Mouse (Mus musculus): Measurements from ENCODE around the gene Hikeshi. TPM values are rescaled to one million over a fixed set of nuclear protein-coding genes. Genes with fewer than 3 reads are reported as not detected.
A peak's percentile ranks its signal among the peaks of the same experiment; 100 is the strongest.

Gene Hikeshi
- total RNA-seq (2015) (52.8 and 57.4 TPM in 2 replicates), total RNA-seq (2017) (62.7 and 90.2 TPM in 2 replicates)

GRCm38 (mm10) chr7:89940571-89941463 lies at the start of gene Hikeshi:
Hikeshi (minus strand) TSS chr7:89941204.
- peak; percentile 100 for ATAC-seq (ENCODE audit: poor library complexity, severe bottlenecking)

DNA sequence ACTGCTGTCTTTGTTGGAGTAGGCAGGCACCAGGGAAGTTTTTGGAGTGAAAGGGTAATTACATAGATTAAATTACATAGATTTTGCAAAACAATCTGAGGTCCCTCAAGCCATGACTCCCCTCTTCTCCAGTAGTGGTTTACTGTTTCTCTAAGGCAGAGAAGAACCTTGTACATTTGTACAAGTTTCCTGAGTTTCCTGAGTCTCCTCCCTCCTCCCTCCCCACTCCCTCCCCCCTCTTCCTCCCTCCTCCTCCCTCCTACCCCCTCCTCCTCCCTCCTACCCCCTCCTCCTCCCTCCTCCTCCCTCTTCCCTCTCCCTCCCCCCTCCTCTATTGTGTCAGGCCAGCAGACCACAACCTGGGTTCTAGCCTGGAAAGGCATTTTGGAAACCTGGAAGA lies 43.4 kb upstream of the Hikeshi start:
- no peak for ATAC-seq (ENCODE audit: poor library complexity, severe bottlenecking)

DNA sequence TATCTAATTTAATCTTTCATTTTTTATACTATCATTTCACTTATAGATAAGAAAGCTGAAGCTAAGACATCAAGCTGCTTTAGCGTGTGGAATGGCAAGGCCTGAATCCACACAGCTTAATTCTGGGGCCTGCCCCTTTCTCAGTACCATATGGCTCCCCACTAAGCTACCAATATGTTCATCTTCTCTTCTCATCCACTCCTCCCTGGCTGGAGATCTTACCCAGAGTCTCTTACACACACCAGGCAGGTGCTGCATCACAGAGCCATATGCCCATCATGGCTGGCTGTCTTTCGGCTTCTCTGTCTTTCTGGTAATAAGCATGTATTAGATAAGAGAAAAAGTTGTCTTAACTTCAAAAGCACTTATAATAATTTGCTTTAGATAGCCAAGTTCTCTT lies 42.4 kb upstream of the Hikeshi start:
- no peak for ATAC-seq (ENCODE audit: poor library complexity, severe bottlenecking)

DNA sequence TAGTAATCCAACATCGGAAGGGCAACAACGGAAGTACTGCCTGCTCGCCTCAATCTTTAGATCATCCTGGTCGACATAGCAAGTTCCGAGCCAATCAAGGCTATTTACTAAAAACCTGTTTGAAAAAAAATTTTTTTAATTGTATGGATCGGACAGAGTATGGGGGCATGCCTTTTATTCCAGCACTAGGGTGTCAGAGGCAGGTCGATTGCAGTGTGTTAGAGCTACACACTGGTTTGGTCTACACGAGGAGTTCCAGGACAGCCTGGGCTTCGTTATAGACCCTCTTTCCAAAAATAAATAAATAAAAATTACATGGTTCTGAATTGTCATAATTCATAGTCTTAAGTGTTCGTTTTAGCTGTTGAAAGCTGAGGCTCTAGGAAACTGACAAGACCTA lies 40.6 kb upstream of the Hikeshi start:
- no peak for ATAC-seq (ENCODE audit: poor library complexity, severe bottlenecking)

DNA sequence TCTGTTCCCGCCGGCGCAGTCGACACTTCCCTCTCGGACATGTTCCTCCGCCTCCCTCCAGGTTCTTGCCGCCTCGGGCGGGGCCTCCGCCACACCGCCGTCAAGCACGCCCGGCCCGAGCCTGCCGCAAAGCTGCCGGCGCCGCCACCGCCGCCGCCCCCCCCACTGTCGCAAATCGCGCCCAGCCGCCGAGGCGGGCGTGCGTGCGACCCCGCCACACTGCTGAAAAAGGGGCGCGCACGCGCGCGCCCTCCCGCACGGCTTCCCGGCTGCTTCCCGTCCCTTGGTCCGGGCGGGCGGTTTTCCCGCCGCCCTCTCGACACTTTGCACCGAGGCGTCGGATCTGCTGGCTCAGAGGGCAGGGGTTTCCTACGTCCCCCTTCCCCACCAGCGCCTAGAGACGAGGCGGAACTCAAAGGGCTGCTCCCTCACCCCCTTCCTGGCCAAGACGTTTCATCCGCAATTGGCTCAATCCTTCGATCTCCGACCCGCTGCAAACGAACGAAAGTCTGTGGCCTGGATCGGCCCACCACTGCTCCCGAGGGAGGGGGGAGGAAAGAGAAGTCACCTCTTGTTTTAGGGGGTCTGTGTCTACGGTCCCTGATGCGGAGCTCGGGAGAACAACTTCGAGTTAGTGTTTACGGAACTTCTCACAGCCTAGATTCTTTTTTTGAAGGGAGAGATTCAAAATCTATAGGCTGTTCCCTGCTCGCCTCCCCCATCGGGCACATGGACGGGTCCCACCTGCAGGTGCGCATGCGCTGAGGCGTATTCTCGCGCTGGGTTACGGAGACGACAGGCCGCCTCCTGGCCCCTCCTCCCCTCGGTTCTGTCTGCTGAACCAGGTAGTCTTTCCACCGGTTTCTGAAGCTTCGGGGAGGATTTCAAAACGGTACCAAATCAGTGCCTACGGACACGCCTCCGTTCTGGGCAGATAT lies 39.8 kb upstream of the Hikeshi start, which contains the start of gene Eed:
TSS of gene Eed (minus strand) at position 499 of the 938 bp plus-strand sequence.
- peak; percentile 89 for ATAC-seq (ENCODE audit: poor library complexity, severe bottlenecking)

- no peak for ATAC-seq (ENCODE audit: poor library complexity, severe bottlenecking)
These were observed 39.1 kb upstream of the Hikeshi start for GRCm38 (mm10) chr7:89980133-89980484.

GRCm38 (mm10) chr7:89979432-89980130 lies 38.6 kb upstream of the Hikeshi start:
- no peak for ATAC-seq (ENCODE audit: poor library complexity, severe bottlenecking)

GRCm38 (mm10) chr7:89976796-89977195 lies 35.8 kb upstream of the Hikeshi start:
- ATAC-seq (ENCODE audit: poor library complexity, severe bottlenecking) = no peak

DNA sequence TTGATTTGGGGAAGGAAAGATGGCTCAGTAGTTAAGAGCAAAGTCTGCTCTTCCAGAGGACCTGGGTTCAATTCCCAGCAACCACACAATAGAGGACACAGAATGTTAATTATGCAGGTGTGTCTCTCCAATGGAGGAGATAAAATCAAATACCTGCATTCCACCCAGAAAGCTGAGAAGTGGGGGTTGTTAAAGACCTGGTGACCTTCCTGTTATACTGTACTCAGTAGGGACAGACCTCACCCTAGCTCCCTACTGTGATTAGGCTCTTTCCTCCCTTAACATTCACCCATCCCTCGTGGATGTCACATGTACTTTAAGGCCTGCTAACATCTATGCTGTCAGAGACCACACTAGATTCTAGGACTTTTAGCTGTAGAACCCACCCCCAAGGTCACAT lies 34.6 kb upstream of the Hikeshi start:
- no peak for ATAC-seq (ENCODE audit: poor library complexity, severe bottlenecking)

DNA sequence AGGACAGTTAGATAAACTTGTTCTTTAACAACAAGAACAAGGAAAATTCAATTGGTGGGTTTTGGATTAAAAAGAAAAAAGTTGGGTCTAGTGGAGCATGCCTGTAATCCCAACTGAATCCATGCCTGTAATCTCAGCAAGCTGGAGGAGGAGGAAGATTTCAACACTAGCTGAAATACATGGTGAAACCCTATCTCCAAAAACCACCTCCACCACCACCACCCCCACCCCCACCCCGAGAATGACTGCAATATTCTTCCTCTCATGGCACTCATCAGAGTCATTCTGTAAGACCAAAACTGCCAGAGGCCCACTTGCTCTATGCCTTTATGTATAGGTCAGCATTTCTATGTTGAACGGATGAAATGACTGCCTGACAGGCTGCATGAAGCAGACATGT lies 26.2 kb upstream of the Hikeshi start:
- ATAC-seq (ENCODE audit: poor library complexity, severe bottlenecking) = peak; percentile 61

GRCm38 (mm10) chr7:89966771-89967170 lies 25.8 kb upstream of the Hikeshi start:
- peak; percentile 34; the same call in 1 of the 2 replicates for ATAC-seq (ENCODE audit: poor library complexity, severe bottlenecking)

GRCm38 (mm10) chr7:89963135-89963534 lies 22.1 kb upstream of the Hikeshi start:
- ATAC-seq (ENCODE audit: poor library complexity, severe bottlenecking) = peak; percentile 81

- ATAC-seq (ENCODE audit: poor library complexity, severe bottlenecking) = no peak
These were observed 16.3 kb upstream of the Hikeshi start for GRCm38 (mm10) chr7:89957300-89957699.

DNA sequence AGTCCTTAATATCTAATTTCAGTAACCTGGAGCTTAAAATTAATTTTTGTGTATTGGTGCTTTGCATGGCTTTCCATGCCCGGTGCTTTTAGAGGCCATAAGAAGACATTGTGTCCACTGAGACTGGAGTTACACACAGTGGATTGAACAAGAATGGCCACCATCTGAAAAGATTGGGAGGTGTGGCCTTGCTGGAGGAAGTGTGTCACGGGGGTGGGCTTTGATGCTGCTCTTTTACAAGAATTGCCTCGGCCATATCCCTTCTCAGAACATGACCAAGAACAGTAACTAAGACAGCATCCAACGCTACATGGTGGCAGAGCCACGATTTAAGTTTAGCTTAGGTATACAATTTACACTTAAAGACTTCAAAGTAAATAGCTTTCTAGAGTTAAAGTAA lies 13.3 kb upstream of the Hikeshi start:
- no peak for ATAC-seq (ENCODE audit: poor library complexity, severe bottlenecking)

- ATAC-seq (ENCODE audit: poor library complexity, severe bottlenecking) = no peak
These were observed 8.4 kb upstream of the Hikeshi start for GRCm38 (mm10) chr7:89949403-89949802.

GRCm38 (mm10) chr7:89948026-89948425 lies 7.0 kb upstream of the Hikeshi start:
- no peak for ATAC-seq (ENCODE audit: poor library complexity, severe bottlenecking)

DNA sequence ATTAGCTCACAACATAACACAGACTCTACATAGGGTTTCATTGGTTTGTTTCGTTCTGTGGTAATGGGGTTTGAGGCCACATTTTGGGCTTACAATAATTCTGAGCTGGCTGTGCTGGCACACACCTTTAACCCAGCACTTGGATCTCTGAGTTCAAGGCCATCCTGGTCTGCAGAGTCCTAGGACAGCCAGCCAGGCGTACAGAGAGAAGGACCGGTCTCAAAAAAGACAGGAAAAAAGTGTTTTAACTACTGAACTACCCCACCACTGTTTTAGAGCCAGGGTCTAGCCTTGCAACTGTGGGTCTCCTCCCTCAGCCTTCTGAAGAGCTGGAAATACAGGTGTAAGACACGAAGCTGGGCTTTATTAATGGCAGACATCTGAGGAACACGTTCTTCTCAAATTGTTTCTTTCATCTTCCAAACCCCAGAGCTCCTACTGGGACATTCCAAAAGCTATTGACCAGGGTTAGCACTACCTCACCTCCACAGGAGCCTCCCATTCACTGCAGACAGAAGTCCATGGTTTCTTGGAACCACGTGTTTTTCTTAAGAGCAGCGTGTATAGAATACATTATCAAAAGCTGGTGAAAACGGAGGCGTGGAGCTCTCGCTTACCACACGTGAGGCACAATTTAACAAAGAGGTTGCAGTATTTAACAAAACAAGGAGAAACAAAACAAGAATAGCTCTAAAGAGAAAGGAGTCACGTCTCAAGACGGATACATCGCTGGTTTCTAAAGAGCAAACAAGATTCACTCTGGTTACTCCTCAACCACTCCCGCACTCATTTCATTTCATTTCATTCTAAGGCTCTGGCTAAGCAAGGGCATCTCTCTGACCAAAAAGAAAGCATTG lies 1.3 kb downstream of the Hikeshi start:
- no peak for ATAC-seq (ENCODE audit: poor library complexity, severe bottlenecking)

DNA sequence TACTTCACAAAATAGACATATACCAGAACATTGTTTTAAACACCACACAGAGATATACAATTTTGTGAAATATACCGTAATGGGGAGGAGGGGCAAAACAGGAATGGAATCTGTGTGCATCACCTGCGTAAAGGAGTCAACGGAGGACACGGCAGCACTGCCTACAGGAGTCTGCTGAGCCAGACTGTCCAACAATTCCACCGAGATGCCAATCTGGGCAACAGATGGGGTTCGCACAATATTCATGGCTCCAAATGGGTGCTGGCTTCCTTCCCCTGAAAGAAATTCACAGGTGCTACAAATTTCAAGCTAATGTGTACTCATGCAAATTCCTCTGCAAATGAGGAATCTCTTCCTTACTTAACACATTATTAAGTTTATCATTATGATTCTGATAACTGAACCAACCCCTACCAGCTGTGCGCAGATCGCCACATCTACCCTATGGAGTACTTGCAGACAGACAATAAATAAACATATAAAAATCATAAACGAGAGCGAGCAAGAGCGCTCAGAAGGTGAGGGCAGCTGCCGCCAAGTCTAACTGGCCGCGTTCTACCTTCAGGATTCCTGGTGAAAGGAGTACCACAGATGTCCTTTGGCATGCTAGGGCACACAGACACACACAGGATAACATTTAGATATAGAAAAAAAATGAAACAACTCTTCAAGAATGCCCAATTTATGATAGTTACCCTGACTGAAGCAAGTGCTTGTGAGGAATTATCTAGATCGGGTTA lies 17.4 kb downstream of the Hikeshi start:
- no peak for ATAC-seq (ENCODE audit: poor library complexity, severe bottlenecking)

GRCm38 (mm10) chr7:89917776-89918175 lies 23.2 kb downstream of the Hikeshi start:
- ATAC-seq (ENCODE audit: poor library complexity, severe bottlenecking) = no peak
